Mouse (Mus musculus) midbrain, embryonic 13.5 days (tissue): ENCODE data around the gene Kat8. TPM values are rescaled to one million over a fixed set of nuclear protein-coding genes. Genes with fewer than 3 reads are reported as not detected.
"Not testable (repeated sequence)": the region's sequence is repeated elsewhere in the genome, so short reads cannot be mapped to it uniquely, and the experiment has no call there.

Experiments
- ATAC-seq: fragments of 200-750 bp; cut with Nextera tagmentation; 2 replicates; pipeline ENCODE4 v1.8.0; 2017; ENCODE audit warnings: mild to moderate bottlenecking, moderate TSS enrichment, moderate library complexity
- H3K27ac ChIP-seq: fragments of 300-500 bp; sonication (generic); 2 replicates; pipeline ENCODE4 v1.5.1; 2015; ENCODE audit warnings: inconsistent platforms, mild to moderate bottlenecking, moderate library complexity
- H3K27me3 ChIP-seq: fragments of 300-500 bp; sonication (generic); 2 replicates; pipeline ENCODE4 v1.6.1; 2015; ENCODE audit warnings: mild to moderate bottlenecking, inconsistent platforms
- H3K36me3 ChIP-seq: fragments of 300-500 bp; sonication (generic); 2 replicates; pipeline ENCODE4 v1.6.1; 2015; ENCODE audit warnings: mild to moderate bottlenecking, inconsistent platforms
- H3K4me1 ChIP-seq: fragments of 300-500 bp; sonication (generic); replicated peaks from 2 replicates; pipeline ENCODE4 v1.6.1; 2015; ENCODE audit warnings: inconsistent platforms
- H3K4me2 ChIP-seq: fragments of 300-500 bp; sonication (generic); replicated peaks from 2 replicates; pipeline ENCODE4 v1.6.1; 2015; ENCODE audit warnings: moderate library complexity, mild to moderate bottlenecking, inconsistent platforms
- H3K4me3 ChIP-seq: fragments of 300-500 bp; sonication (generic); replicated peaks from 2 replicates; pipeline ENCODE4 v1.5.1; 2015; ENCODE audit warnings: mild to moderate bottlenecking, inconsistent platforms
- H3K9ac ChIP-seq: fragments of 300-500 bp; sonication (generic); replicated peaks from 2 replicates; pipeline ENCODE4 v1.6.1; 2015; ENCODE audit warnings: mild to moderate bottlenecking, inconsistent platforms
- H3K9me3 ChIP-seq: fragments of 300-500 bp; sonication (generic); 2 replicates; pipeline ENCODE4 v1.6.1; 2016; ENCODE audit warnings: mild to moderate bottlenecking, inconsistent platforms
- WGBS: fragments of 180-500 bp; shearing (Covaris S2); methylation state at CpG from one replicate; pipeline ENCODE4 v1.1.7; 2015; 5-methylcytosine and 5-hydroxymethylcytosine counted together
- polyA plus RNA-seq: library from polyadenylated mRNA; unstranded; fragments of >200 nt; fragmentation: Nextera tagmentation; extraction: Ambion mirVana; gene quantifications from 2 replicates; pipeline ENCODE4 v1.2.1, GENCODE M21; 2015

Kat8 gene
- polyA plus RNA-seq, 1 experiment from 2014 or later = 56.0 TPM

DNA sequence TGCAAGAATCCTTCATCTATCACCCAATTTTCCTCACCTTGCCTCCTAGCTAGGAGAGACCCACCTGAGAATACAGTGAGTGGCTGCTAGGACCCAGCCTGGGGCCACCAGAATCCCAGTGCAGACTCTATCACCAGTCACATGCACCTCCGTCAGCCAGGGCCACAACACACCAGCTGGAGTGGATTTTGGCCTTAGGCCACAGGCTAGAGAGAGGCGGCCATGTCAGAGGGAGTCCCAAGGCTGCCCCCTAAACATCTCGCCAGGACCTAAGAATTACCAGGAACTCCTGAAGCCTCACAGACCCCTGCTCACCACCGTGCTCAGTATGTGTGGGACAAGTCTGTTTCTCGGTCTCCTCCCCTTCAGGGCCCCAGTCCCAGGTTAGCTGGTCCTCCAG lies 21.8 kb downstream of the Kat8 start:
- Histone ChIP-seq H3K36me3 (no peaks in the 10 kb centered on the region), H3K4me1 (peaks cover 19% of the 10 kb centered on the region), H3K9ac (0 out of 2 replicates have a peak overlapping the region, but pooled peaks have one; percentile 1), H3K27me3 (peaks cover 19% of the 10 kb centered on the region), H3K9me3 (no peaks in the 10 kb centered on the region), H3K4me2 (no peak overlapping the region), H3K4me3 (no peak overlapping the region), H3K27ac (no peak overlapping the region)
- 91% methylated on average over 5 of the region's 5 CpGs for WGBS
- no peak for ATAC-seq

GRCm38 (mm10) chr7:127935028-127935722 lies 22.9 kb downstream of the Kat8 start:
- Histone ChIP-seq H3K9me3 (no peaks in the 10 kb centered on the region), H3K36me3 (no peaks in the 10 kb centered on the region), H3K27me3 (peaks cover 9% of the 10 kb centered on the region), H3K4me3 (peak overlapping the region; percentile 70), H3K9ac (peak overlapping the region; percentile 86), H3K4me2 (peak overlapping the region; percentile 83), H3K27ac (peak overlapping the region; percentile 74), H3K4me1 (peaks cover 19% of the 10 kb centered on the region)
- ATAC-seq = peak; percentile 95
- WGBS = 7% methylated on average over 32 of the region's 32 CpGs

GRCm38 (mm10) chr7:127935748-127936159 lies 23.4 kb downstream of the Kat8 start:
- peak; percentile 70 for ATAC-seq
- H3K36me3 ChIP-seq = no peaks in the 10 kb centered on the region
- peak overlapping the region; percentile 86 for H3K9ac ChIP-seq
- H3K4me3 ChIP-seq = peak overlapping the region; percentile 70
- peak overlapping the region; percentile 74 for H3K27ac ChIP-seq
- H3K27me3 ChIP-seq = peaks cover 4% of the 10 kb centered on the region; the same call in 1 of the 2 replicates
- peaks cover 19% of the 10 kb centered on the region for H3K4me1 ChIP-seq
- under 1% methylated on average over 38 of the region's 38 CpGs for WGBS
- peak overlapping the region; percentile 83 for H3K4me2 ChIP-seq
- no peaks in the 10 kb centered on the region for H3K9me3 ChIP-seq

DNA sequence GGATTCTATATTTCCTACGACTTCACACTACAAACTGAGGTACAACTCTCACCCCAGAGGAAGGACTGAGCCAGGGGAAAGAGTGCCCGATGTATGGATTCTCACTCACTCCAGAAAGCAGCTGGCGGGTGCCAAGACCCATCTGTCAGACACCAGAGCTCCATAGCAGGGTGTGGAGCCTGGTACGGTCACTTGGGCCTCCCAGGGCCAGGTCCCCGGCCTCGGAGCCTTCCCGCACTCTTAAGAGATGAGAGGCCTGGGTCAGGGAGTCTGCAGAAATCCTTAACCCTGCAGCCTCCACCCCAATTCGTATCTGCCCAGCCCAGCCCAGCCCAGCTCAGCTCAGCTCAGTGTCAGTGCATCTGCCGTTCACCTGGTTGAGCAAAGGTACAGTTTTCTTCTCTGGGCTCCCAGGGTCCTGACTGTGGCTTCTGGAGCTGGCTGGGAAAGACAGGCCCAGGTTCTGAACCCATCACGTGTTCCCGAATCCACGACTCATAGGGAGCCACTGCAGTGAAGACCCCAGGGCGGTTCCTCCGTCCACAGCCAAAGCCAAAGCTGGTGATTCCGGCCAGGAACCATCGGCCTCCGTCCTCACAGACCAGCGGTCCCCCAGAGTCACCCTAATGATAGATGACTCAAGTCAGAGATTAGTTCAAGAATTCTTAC lies 24.0 kb downstream of the Kat8 start:
- H3K27ac ChIP-seq = no peak overlapping the region
- WGBS = 55% methylated on average over 18 of the region's 18 CpGs

GRCm38 (mm10) chr7:127942097-127942496 lies 29.8 kb downstream of the Kat8 start:
- peaks cover 36% of the 10 kb centered on the region for H3K27me3 ChIP-seq
- WGBS = 50% methylated on average over 2 of the region's 2 CpGs
- not testable (repeated sequence) for H3K4me1 ChIP-seq, H3K4me2 ChIP-seq, H3K4me3 ChIP-seq, H3K9ac ChIP-seq, ATAC-seq, H3K9me3 ChIP-seq, H3K36me3 ChIP-seq, H3K27ac ChIP-seq

More for the DNA sequence above, 24.0 kb downstream of the Kat8 start:
- H3K4me3 ChIP-seq = peak overlapping the region; percentile 70
- H3K27me3 ChIP-seq = peaks cover 4% of the 10 kb centered on the region; the same call in 1 of the 2 replicates
- H3K9ac ChIP-seq = peak overlapping the region; percentile 86
- H3K36me3 ChIP-seq = no peaks in the 10 kb centered on the region
- peak overlapping the region; percentile 83 for H3K4me2 ChIP-seq
- H3K9me3 ChIP-seq = no peaks in the 10 kb centered on the region
- peak; percentile 9 for ATAC-seq
- H3K4me1 ChIP-seq = peaks cover 19% of the 10 kb centered on the region

DNA sequence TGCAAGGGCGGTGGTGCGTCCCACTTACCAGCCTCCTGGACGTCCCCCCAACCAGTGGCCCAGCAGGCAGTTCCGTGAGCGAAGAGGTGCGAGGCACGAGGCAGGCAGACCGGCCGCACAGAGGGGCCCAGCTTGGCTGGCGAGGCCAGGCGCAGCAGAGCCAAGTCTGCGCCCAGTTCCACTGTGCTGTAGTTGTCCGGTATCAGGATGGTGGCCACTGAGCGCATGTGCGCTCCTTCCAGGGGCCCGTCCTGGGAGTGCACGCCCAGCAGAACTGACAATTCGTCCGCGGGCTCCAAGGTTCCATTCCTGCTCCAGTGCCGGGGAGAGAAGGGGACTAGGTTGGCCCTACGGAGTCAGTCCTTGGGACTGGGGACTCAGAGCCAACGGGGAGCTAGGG lies 32.3 kb downstream of the Kat8 start:
- Histone ChIP-seq H3K9me3 (no peaks in the 10 kb centered on the region), H3K4me3 (no peak overlapping the region), H3K9ac (no peak overlapping the region), H3K4me1 (no peaks in the 10 kb centered on the region), H3K4me2 (no peak overlapping the region), H3K27me3 (peaks cover 36% of the 10 kb centered on the region), H3K36me3 (no peaks in the 10 kb centered on the region), H3K27ac (no peak overlapping the region)
- 17% methylated on average over 23 of the region's 23 CpGs for WGBS
- ATAC-seq = no peak

GRCm38 (mm10) chr7:127946470-127947023 lies 34.2 kb downstream of the Kat8 start, which contains the start of gene Prss36:
Prss36 (minus strand) TSS chr7:127946725.
- H3K9ac ChIP-seq = no peak within 1 kb of the TSS
- WGBS = 77% methylated on average over 6 of the region's 6 CpGs
- H3K4me3 ChIP-seq = no peak within 1 kb of the TSS
- no peaks in the 10 kb centered on the region for H3K36me3 ChIP-seq
- peaks cover 36% of the 10 kb centered on the region for H3K27me3 ChIP-seq
- no peak for ATAC-seq
- no peaks in the 10 kb centered on the region for H3K4me1 ChIP-seq
- no peaks in the 10 kb centered on the region for H3K9me3 ChIP-seq
- no peak within 1 kb of the TSS for H3K4me2 ChIP-seq
- H3K27ac ChIP-seq = no peak within 1 kb of the TSS

- no peak overlapping the region for H3K4me3 ChIP-seq
- no peaks in the 10 kb centered on the region for H3K36me3 ChIP-seq
- no peak overlapping the region for H3K9ac ChIP-seq
- H3K4me2 ChIP-seq = no peak overlapping the region
- ATAC-seq = no peak
- H3K9me3 ChIP-seq = no peaks in the 10 kb centered on the region
- no peaks in the 10 kb centered on the region for H3K27me3 ChIP-seq
- 49% methylated on average over 13 of the region's 13 CpGs for WGBS
- no peaks in the 10 kb centered on the region for H3K4me1 ChIP-seq
- H3K27ac ChIP-seq = no peak overlapping the region
Measured at GRCm38 (mm10) chr7:127952864-127953581, 40.7 kb downstream of the Kat8 start.

DNA sequence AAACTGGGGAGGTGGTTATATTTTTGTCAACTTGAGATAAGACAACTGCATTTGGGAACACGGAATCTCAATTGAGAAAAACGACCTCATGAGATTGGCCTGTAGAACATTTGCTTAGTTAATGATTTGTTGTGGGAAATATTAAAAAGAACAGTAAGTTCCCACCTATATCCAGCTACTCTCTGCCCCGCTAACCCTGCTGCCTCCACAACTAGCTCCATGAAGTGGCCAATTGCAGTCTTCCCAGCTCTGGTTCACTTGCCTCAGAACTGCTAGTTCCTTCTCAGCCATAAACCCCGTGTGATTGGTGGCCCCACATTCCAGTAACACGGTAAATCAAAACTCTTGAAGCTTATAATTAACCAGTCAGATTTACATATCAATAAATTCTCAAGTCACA lies 47.0 kb downstream of the Kat8 start:
- Histone ChIP-seq H3K9me3 (no peaks in the 10 kb centered on the region), H3K4me2 (no peak overlapping the region), H3K9ac (no peak overlapping the region), H3K4me1 (no peaks in the 10 kb centered on the region), H3K36me3 (no peaks in the 10 kb centered on the region), H3K4me3 (no peak overlapping the region), H3K27ac (no peak overlapping the region), H3K27me3 (no peaks in the 10 kb centered on the region)
- ATAC-seq = no peak
- 70% methylated on average over 5 of the region's 5 CpGs for WGBS

DNA sequence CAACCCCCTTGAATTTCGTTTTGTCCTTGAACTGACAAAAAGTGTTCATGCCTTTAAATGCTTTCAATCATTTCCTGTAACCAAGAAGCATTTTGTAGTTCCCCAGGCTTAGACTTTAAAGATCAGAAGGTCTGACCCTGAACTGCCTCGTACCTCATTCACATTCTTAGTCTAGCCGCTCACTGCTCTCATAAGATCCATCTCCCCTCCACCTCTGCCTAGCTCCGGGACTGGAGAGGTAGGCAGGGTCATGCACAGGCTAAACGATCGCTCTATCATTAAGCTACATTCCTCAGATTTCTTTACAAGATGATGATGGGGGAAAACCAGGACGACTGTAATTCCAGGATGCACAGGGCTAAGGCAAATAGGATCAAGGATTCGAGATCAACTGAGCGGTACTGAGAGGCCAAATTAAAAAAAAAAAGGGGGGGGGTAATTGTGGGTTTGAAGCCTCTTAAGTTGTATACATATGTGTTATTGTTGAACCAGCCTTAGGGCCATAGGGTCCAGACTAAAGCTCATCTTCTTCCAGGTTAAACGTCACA lies 54.1 kb downstream of the Kat8 start:
- Histone ChIP-seq H3K4me3 (peak overlapping the region; percentile 95), H3K27me3 (no peaks in the 10 kb centered on the region), H3K36me3 (peaks cover 19% of the 10 kb centered on the region), H3K9ac (peak overlapping the region; percentile 93), H3K4me2 (peak overlapping the region; percentile 68), H3K4me1 (peaks cover 29% of the 10 kb centered on the region), H3K27ac (peak overlapping the region; percentile 97), H3K9me3 (no peaks in the 10 kb centered on the region)
- ATAC-seq = peak; percentile 2; the same call in 1 of the 2 replicates
- WGBS = 10% methylated on average over 10 of the region's 10 CpGs

GRCm38 (mm10) chr7:127967004-127967921 lies 54.9 kb downstream of the Kat8 start, which contains the start of gene Fus:
Fus (plus strand) TSS chr7:127967457.
- ATAC-seq = peak; percentile 95
- under 1% methylated on average over 91 of the region's 92 CpGs for WGBS
- no peaks in the 10 kb centered on the region for H3K27me3 ChIP-seq
- H3K4me1 ChIP-seq = peaks cover 29% of the 10 kb centered on the region
- peak within 1 kb of the TSS; percentile 95 for H3K4me3 ChIP-seq
- peaks cover 27% of the 10 kb centered on the region for H3K36me3 ChIP-seq
- peak within 1 kb of the TSS; percentile 89 for H3K4me2 ChIP-seq
- peak within 1 kb of the TSS; percentile 97 for H3K27ac ChIP-seq
- H3K9me3 ChIP-seq = no peaks in the 10 kb centered on the region
- peak within 1 kb of the TSS; percentile 93 for H3K9ac ChIP-seq
